Comparison of ENCODE assay signal across 8 mouse cellular contexts in the genomic region with DNA sequence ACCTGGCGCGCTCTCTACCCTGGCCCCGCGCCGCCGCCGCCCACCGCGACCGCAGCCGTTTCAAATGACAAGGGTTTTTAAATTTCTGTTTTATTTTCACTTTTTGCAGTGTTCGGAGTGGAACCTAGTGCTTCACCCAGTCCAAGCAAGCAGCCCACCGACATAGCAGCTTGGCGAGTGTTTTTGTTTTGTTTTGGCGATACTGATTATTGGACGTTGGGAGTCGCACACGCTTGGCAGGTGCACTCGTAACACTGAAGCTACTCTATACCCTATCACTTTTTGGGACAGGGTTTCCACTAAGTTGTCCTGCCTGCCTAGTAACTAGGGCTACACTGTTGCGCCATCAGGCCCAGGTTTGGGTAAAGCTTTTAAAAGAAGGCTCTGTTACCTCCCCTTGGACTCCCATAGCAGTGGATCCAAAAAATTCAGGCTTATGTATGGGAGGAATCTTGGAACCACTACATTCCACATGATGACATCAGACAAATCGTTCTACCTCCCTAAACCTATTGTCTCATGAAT. TPM values are rescaled to one million over a fixed set of nuclear protein-coding genes. Genes with fewer than 3 reads are reported as not detected.
A peak's percentile ranks its signal among the peaks of the same experiment; 100 is the strongest.
DNase-seq lines count a peak whose midpoint lies in the region; ATAC-seq and TF ChIP-seq lines count a peak whose summit lies in the region.

No protein-coding gene starts in this region.

- no peaks in the 10 kb centered on the region for H3K27me3 ChIP-seq in lung, embryonic 16.5 days (ENCODE audit: control insufficient read depth, insufficient read depth, low read depth, low read length)
- no peaks in the 10 kb centered on the region for H3K27me3 ChIP-seq in embryonic facial prominence, embryonic 15.5 days
- H3K27me3 ChIP-seq in limb, embryonic 11.5 days (ENCODE audit: control insufficient read depth, insufficient read depth, low read length): no peaks in the 10 kb centered on the region
- H3K27me3 ChIP-seq in small intestine, adult 2 months (ENCODE audit: control insufficient read depth, insufficient read depth, low read length): no peaks in the 10 kb centered on the region

- peak overlapping the region; percentile 65 for H3K9ac ChIP-seq in lung, embryonic 16.5 days (ENCODE audit: low read length)
- H3K9ac ChIP-seq in embryonic facial prominence, embryonic 15.5 days: peak overlapping the region; percentile 21
- H3K9ac ChIP-seq in limb, embryonic 11.5 days (ENCODE audit: low read length): peak overlapping the region; percentile 77

- 4% methylated on average over 21 of the region's 21 CpGs for WGBS in lung, embryonic 16.5 days
- WGBS in embryonic facial prominence, embryonic 15.5 days: 3% methylated on average over 21 of the region's 21 CpGs
- WGBS in limb, embryonic 11.5 days: 6% methylated on average over 21 of the region's 21 CpGs
- WGBS in small intestine, adult 2 months: 2% methylated on average over 21 of the region's 21 CpGs

- DNase-seq in lung, postnatal 4 days: no peak
- no peak for DNase-seq in limb, embryonic 11.5 days (ENCODE audit: low spot score)
- no peak for DNase-seq in urinary bladder, adult 2 months (ENCODE audit: low spot score)
- DNase-seq in spleen, postnatal 14 days (ENCODE audit: low spot score in 2 of 2): no peak
- DNase-seq in embryo, embryonic 10 days (ENCODE audit: low spot score): no peak

- TF ChIP-seq CTCF in small intestine, adult 2 months (IDR thresholded peaks at IDR 0.05; ENCODE audit: extremely low read depth, insufficient read length, insufficient replicate concordance, low read depth, low read length): no peak

- ATAC-seq in lung, embryonic 16.5 days (ENCODE audit: low read depth): no peak
- no peak for ATAC-seq in embryonic facial prominence, embryonic 15.5 days (ENCODE audit: insufficient number of reproducible peaks, low FRiP score, low TSS enrichment, low read depth)
- ATAC-seq in limb, embryonic 11.5 days (ENCODE audit: insufficient number of reproducible peaks, low FRiP score, low TSS enrichment, low read depth): no peak

- peaks cover under 1% of the 10 kb centered on the region; the same call in 1 of the 2 replicates for H3K36me3 ChIP-seq in lung, embryonic 16.5 days (ENCODE audit: control insufficient read depth, insufficient read depth, low read length)
- peaks cover 9% of the 10 kb centered on the region for H3K36me3 ChIP-seq in embryonic facial prominence, embryonic 15.5 days
- peaks cover 6% of the 10 kb centered on the region; the same call in 1 of the 2 replicates for H3K36me3 ChIP-seq in limb, embryonic 11.5 days (ENCODE audit: control insufficient read depth, insufficient read depth, low read length)
- H3K36me3 ChIP-seq in small intestine, adult 2 months (ENCODE audit: control insufficient read depth, insufficient read depth, low read length): peaks cover 9% of the 10 kb centered on the region

- H3K9me3 ChIP-seq in lung, embryonic 16.5 days (ENCODE audit: control insufficient read depth, low read length): no peaks in the 10 kb centered on the region
- H3K9me3 ChIP-seq in embryonic facial prominence, embryonic 15.5 days (replicated peaks): no peaks in the 10 kb centered on the region
- H3K9me3 ChIP-seq in limb, embryonic 11.5 days (ENCODE audit: control insufficient read depth, low read length): no peaks in the 10 kb centered on the region

- peak overlapping the region; percentile 87 for H3K4me2 ChIP-seq in lung, embryonic 16.5 days (ENCODE audit: low read depth, low read length)
- H3K4me2 ChIP-seq in embryonic facial prominence, embryonic 15.5 days (replicated peaks): peak overlapping the region; percentile 68
- peak overlapping the region; percentile 75 for H3K4me2 ChIP-seq in limb, embryonic 11.5 days (ENCODE audit: low read depth, severe bottlenecking)

- H3K27ac ChIP-seq in lung, embryonic 16.5 days (ENCODE audit: low read length): peak overlapping the region; percentile 97
- peak overlapping the region; percentile 96 for H3K27ac ChIP-seq in embryonic facial prominence, embryonic 15.5 days (replicated peaks)
- H3K27ac ChIP-seq in limb, embryonic 11.5 days (replicated peaks; ENCODE audit: low read depth, low read length): peak overlapping the region; percentile 95
- H3K27ac ChIP-seq in small intestine, adult 2 months (ENCODE audit: insufficient read depth, low read depth, low read length): peak overlapping the region; percentile 97

- TF ChIP-seq POLR2A in small intestine, adult 2 months (IDR thresholded peaks at IDR 0.05; ENCODE audit: low read depth, low read length): no peak

- H3K4me1 ChIP-seq in lung, embryonic 16.5 days (replicated peaks; ENCODE audit: control insufficient read depth, insufficient read depth, low read length): peaks cover 16% of the 10 kb centered on the region
- H3K4me1 ChIP-seq in embryonic facial prominence, embryonic 15.5 days: peaks cover 25% of the 10 kb centered on the region
- peaks cover 17% of the 10 kb centered on the region for H3K4me1 ChIP-seq in limb, embryonic 11.5 days (ENCODE audit: control insufficient read depth, insufficient read depth, low read length)
- 0 out of 2 replicates have a peak, but pooled peaks cover 2% of the 10 kb centered on the region for H3K4me1 ChIP-seq in small intestine, adult 2 months (ENCODE audit: control insufficient read depth, insufficient read depth, insufficient read length, low read length)

- peak overlapping the region; percentile 72 for H3K4me3 ChIP-seq in lung, embryonic 16.5 days (ENCODE audit: low read length)
- H3K4me3 ChIP-seq in embryonic facial prominence, embryonic 15.5 days (replicated peaks): peak overlapping the region; percentile 89
- peak overlapping the region; percentile 89 for H3K4me3 ChIP-seq in limb, embryonic 11.5 days (ENCODE audit: low read depth, low read length)
- H3K4me3 ChIP-seq in small intestine, adult 2 months (ENCODE audit: low read depth, low read length): peak overlapping the region; percentile 78

RNA-seq across cellular contexts. Expression of gene Zfp687, which starts 1.3 kb away (rescaled TPM):
- polyA plus RNA-seq in lung, embryonic 16.5 days (2015; fragmentation: Nextera tagmentation; extraction: Ambion mirVana): 23.3 and 23.6 TPM in 2 replicates
- 21.4 and 25.2 TPM in 2 replicates for polyA plus RNA-seq in embryonic facial prominence, embryonic 15.5 days (2015; fragmentation: Nextera tagmentation; extraction: Ambion mirVana)
- 28.5 and 33.5 TPM in 2 replicates for polyA plus RNA-seq in limb, embryonic 11.5 days (2014; fragmentation: Nextera tagmentation; extraction: Ambion mirVana)
- polyA plus RNA-seq in small intestine, adult 2 months (2012; rRNA removed): 9.1 and 17.1 TPM in 2 replicates
- polyA plus RNA-seq in urinary bladder, adult 2 months (2012; rRNA removed): 14.0 and 17.6 TPM in 2 replicates

RNA-seq across cellular contexts. Expression of gene Psmd4, which starts 25.8 kb away (rescaled TPM):
- 223 and 224 TPM in 2 replicates for polyA plus RNA-seq in lung, embryonic 16.5 days (2015; fragmentation: Nextera tagmentation; extraction: Ambion mirVana)
- 265 and 267 TPM in 2 replicates for polyA plus RNA-seq in embryonic facial prominence, embryonic 15.5 days (2015; fragmentation: Nextera tagmentation; extraction: Ambion mirVana)
- polyA plus RNA-seq in limb, embryonic 11.5 days (2014; fragmentation: Nextera tagmentation; extraction: Ambion mirVana): 331 and 340 TPM in 2 replicates
- polyA plus RNA-seq in small intestine, adult 2 months (2012; rRNA removed): 81.7 and 131 TPM in 2 replicates
- polyA plus RNA-seq in urinary bladder, adult 2 months (2012; rRNA removed): 172 and 195 TPM in 2 replicates

RNA-seq across cellular contexts. Expression of gene Pi4kb, which starts 42.1 kb away (rescaled TPM):
- polyA plus RNA-seq in lung, embryonic 16.5 days (2015; fragmentation: Nextera tagmentation; extraction: Ambion mirVana): 25.1 and 25.7 TPM in 2 replicates
- polyA plus RNA-seq in embryonic facial prominence, embryonic 15.5 days (2015; fragmentation: Nextera tagmentation; extraction: Ambion mirVana): 24.3 and 29.0 TPM in 2 replicates
- 25.0 and 28.0 TPM in 2 replicates for polyA plus RNA-seq in limb, embryonic 11.5 days (2014; fragmentation: Nextera tagmentation; extraction: Ambion mirVana)
- 14.2 and 20.9 TPM in 2 replicates for polyA plus RNA-seq in small intestine, adult 2 months (2012; rRNA removed)
- 64.9 and 85.1 TPM in 2 replicates for polyA plus RNA-seq in urinary bladder, adult 2 months (2012; rRNA removed)

Comparison
In these comparisons a context has a peak if more than half of its experiments do, and no peak if none do; other contexts are left out.
1. H3K9ac ChIP-seq: peak in every context shown above with its lines; median percentile 77 in limb, embryonic 11.5 days; 65 in lung, embryonic 16.5 days; 21 in embryonic facial prominence, embryonic 15.5 days.